Mouse (Mus musculus) CH12.LX (cell line): Measurements from ENCODE around the gene Dtx1. TPM values are rescaled to one million over a fixed set of nuclear protein-coding genes. Genes with fewer than 3 reads are reported as not detected.

ENCODE experiments used
- DNase-seq: peaks from one replicate; pipeline ENCODE4 v3.0.0-alpha.2; 2013; ENCODE audit errors: extremely low read depth
- H3K27ac ChIP-seq: 2 replicates; pipeline ENCODE4 v1.5.1; 2012; ENCODE audit warnings: low read depth, mild to moderate bottlenecking, control low read depth, moderate library complexity; ENCODE audit not compliant: insufficient read depth
- H3K27me3 ChIP-seq: replicated peaks from 2 replicates; pipeline ENCODE3; 2012; ENCODE audit warnings: inconsistent platforms
- H3K36me3 ChIP-seq, 2 experiments: replicated peaks in 1 of 2; 2 replicates each; pipeline versions ENCODE3 to v1.6.1; 2012; ENCODE audit warnings: inconsistent platforms in 1 of 2, low read length in 1 of 2, mild to moderate bottlenecking in 1 of 2, mixed read lengths in 1 of 2, moderate library complexity in 1 of 2; ENCODE audit not compliant: control insufficient read depth in 1 of 2, insufficient read depth in 1 of 2
- H3K4me1 ChIP-seq, 2 experiments: 2 replicates each; pipeline ENCODE4 v1.6.1; 2012; ENCODE audit warnings: inconsistent platforms in 1 of 2, moderate library complexity in 1 of 2; ENCODE audit not compliant: insufficient read depth in 2 of 2, control insufficient read depth in 1 of 2
- H3K4me2 ChIP-seq: 2 replicates; pipeline ENCODE4 v1.6.1; 2012; ENCODE audit warnings: low read depth, mild to moderate bottlenecking, control low read depth; ENCODE audit not compliant: poor library complexity, insufficient read depth, severe bottlenecking
- H3K4me3 ChIP-seq, 3 experiments: fragments of 150-350 bp in 1 of 3; sonication (generic) in 1 of 3; replicated peaks in 1 of 3; 2 replicates each; pipeline versions ENCODE3 to v1.5.1; 2011 to 2012; ENCODE audit warnings: low read depth in 2 of 3, low read length in 2 of 3, mild to moderate bottlenecking in 2 of 3, moderate library complexity in 2 of 3, control low read depth in 1 of 3, improper control_type of control experiment in 1 of 3, inconsistent platforms in 1 of 3, mixed read lengths in 1 of 3; ENCODE audit not compliant: poor library complexity in 1 of 3
- H3K79me2 ChIP-seq: replicated peaks from 2 replicates; pipeline ENCODE4 v1.6.1; 2012; ENCODE audit warnings: mild to moderate bottlenecking, moderate library complexity; ENCODE audit not compliant: control insufficient read depth, poor library complexity, insufficient read depth, severe bottlenecking; ENCODE audit errors: extremely low read depth
- H3K9ac ChIP-seq: 2 replicates; pipeline ENCODE4 v1.6.1; 2012; ENCODE audit warnings: low read depth, mild to moderate bottlenecking, control low read depth, moderate library complexity; ENCODE audit not compliant: insufficient read depth
- H3K9me3 ChIP-seq: replicated peaks from 2 replicates; pipeline ENCODE3; 2012; ENCODE audit warnings: low read length, inconsistent platforms, mixed read lengths
- BHLHE40 ChIP-seq: IDR thresholded peaks from 2 replicates; pipeline ENCODE4 v1.6.1; 2011; ENCODE audit warnings: mild to moderate bottlenecking, low read depth, low read length, improper control_type of control experiment
- CHD2 ChIP-seq: IDR thresholded peaks from 2 replicates; pipeline ENCODE4 v1.6.1; 2011; ENCODE audit warnings: low read length, improper control_type of control experiment
- CTCF ChIP-seq, 2 experiments: IDR thresholded peaks in 1 of 2; conservative IDR thresholded peaks in 1 of 2; 2 replicates each; pipeline ENCODE4 v1.5.1; 2011 to 2012; ENCODE audit warnings: low read depth in 2 of 2, low read length in 2 of 2, improper control_type of control experiment in 1 of 2, inconsistent platforms in 1 of 2, mild to moderate bottlenecking in 1 of 2, moderate library complexity in 1 of 2
- JUN ChIP-seq: IDR thresholded peaks from 2 replicates; pipeline ENCODE4 v1.6.1; 2011; ENCODE audit warnings: low read depth, mild to moderate bottlenecking, low read length, improper control_type of control experiment, moderate library complexity; ENCODE audit not compliant: insufficient read depth
- MAX ChIP-seq: IDR thresholded peaks from 2 replicates; pipeline ENCODE4 v1.6.1; 2011; ENCODE audit warnings: low read length, improper control_type of control experiment
- PAX5 ChIP-seq: IDR thresholded peaks from 2 replicates; pipeline ENCODE4 v1.6.1; 2012; ENCODE audit warnings: low read length, inconsistent platforms, mixed read lengths
- RAD21 ChIP-seq: IDR thresholded peaks from 2 replicates; pipeline ENCODE4 v1.6.1; 2011; ENCODE audit warnings: low read depth, mild to moderate bottlenecking, low read length, improper control_type of control experiment, moderate library complexity
- SMC3 ChIP-seq: IDR thresholded peaks from 2 replicates; pipeline ENCODE4 v1.6.1; 2011; ENCODE audit warnings: low read depth, low read length, improper control_type of control experiment
- ZC3H11A ChIP-seq: IDR thresholded peaks from 2 replicates; pipeline ENCODE4 v1.6.1; 2012; ENCODE audit warnings: low read depth, mild to moderate bottlenecking, inconsistent platforms, low read length, improper control_type of control experiment
- dilution Hi-C: fragments of 300-500 bp; cut with MboI; formaldehyde crosslinking; loops from 2 replicates; pipeline ENCODE4 v1.14.3; 2020; ENCODE audit warnings: low sequenced_read_pairs; ENCODE audit not compliant: extremely low pct_unique_long_range_greater_than_20kb, extremely low pct_ligation_motif_present
- in situ Hi-C: fragments of 300-500 bp; cut with MboI; formaldehyde crosslinking; loops from 3 replicates; pipeline ENCODE4 v1.14.3; 2019; ENCODE audit warnings: low sequenced_read_pairs, low pct_ligation_motif_present, low pct_unique_long_range_greater_than_20kb, mixed read lengths
- polyA plus RNA-seq: library from polyadenylated mRNA; unstranded; fragments of >175 nt; gene quantifications from 2 replicates; pipeline ENCODE4 v1.2.1, GENCODE M21; 2012; ENCODE audit warnings: low read depth; ENCODE audit not compliant: insufficient read length
- total RNA-seq, 2 experiments: library from RNA; depleted of rRNA; stranded (reverse); fragments of 300-350 nt in 1 of 2; fragments of >200 nt in 1 of 2; gene quantifications; 2 replicates each; pipeline ENCODE4 v1.2.3; 2012 to 2014

Gene Dtx1
- total and polyA plus RNA-seq, 3 experiments, result 0.98 to 3.9 (median 2.1) TPM

DNA sequence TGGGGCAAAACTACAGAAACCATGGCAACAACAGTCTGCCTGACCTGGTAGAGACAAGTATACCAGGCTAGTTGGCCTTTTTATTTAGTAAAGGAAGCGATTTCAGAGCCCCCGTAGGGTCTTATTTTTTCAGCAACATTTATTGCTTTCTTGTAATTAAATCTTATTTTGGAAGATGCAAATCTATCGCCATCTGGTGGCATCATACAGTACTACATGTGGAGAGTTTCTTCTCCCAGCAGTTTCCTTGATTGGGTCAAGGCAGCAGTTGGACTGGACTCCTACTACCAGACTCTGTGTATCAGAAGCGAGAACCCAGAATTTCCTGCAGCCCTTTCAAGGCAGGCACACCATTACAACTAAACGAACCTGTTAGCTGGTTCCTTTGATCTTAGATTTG lies 34.7 kb upstream of the Dtx1 start:
- Histone ChIP-seq H3K4me1 (0 out of 4 replicates have a peak, but pooled peaks cover 0 to 3% of the 10 kb centered on the region in 2 experiments), H3K36me3 (no peaks in the 10 kb centered on the region), H3K4me2 (no peak overlapping the region), H3K4me3 (no peak overlapping the region), H3K27me3 (peaks cover 39% of the 10 kb centered on the region), H3K9ac (no peak overlapping the region), H3K27ac (no peak overlapping the region), H3K9me3 (peaks cover 4% of the 10 kb centered on the region), H3K79me2 (no peaks in the 10 kb centered on the region)
- dilution Hi-C loops (no loop called here), in situ Hi-C loops (no loop called here)
- peak; percentile 40 for DNase-seq
- peak; percentile 69 for TF ChIP-seq RAD21
- TF ChIP-seq ZC3H11A, result no peak
- no peak for TF ChIP-seq MAX
- no peak for TF ChIP-seq PAX5
- peak; percentile 76 to 92 for TF ChIP-seq CTCF (conservative IDR thresholded peaks at IDR 0.05 in 1 of 2, IDR thresholded peaks at IDR 0.05 in 1 of 2; ENCODE audit: low read depth in 2 of 2, low read length in 2 of 2)
- TF ChIP-seq JUN, result no peak
- TF ChIP-seq SMC3, result peak; percentile 66

DNA sequence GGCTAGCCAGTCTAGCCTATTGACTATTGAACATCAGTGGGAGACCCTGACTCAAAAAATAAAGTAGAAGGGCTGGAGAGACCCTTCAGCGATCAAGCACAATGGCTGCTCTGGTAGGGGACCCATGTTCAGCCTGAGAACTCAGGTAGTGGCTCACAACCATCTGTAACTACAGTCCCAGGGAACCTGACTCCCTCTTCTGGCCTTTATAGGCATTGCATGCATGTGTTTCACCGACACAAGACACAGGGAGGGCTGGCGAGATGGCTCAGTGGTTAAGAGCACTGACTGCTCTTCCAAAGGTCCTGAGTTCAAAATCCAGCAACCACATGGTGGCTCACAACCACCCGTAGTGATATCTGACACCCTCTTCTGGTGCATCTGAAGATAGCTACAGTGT lies 30.4 kb upstream of the Dtx1 start:
- Histone ChIP-seq H3K79me2 (no peaks in the 10 kb centered on the region), H3K9ac (no peak overlapping the region), H3K4me3 (no peak overlapping the region), H3K27me3 (peaks cover 31% of the 10 kb centered on the region)
- TF ChIP-seq RAD21, result peak; percentile 53
- peak; percentile 69 to 71; a peak in 3 of 4 replicates for TF ChIP-seq CTCF (conservative IDR thresholded peaks at IDR 0.05 in 1 of 2, IDR thresholded peaks at IDR 0.05 in 1 of 2; ENCODE audit: low read depth in 2 of 2, low read length in 2 of 2)
- TF ChIP-seq SMC3, result peak; percentile 58
- no peak for TF ChIP-seq CHD2
- TF ChIP-seq, all 38 proteins: peak for 3
- DNase-seq, result peak; percentile 67
- in situ Hi-C loops (no loop called here), dilution Hi-C loops (no loop called here)
- no peaks in the 10 kb centered on the region for H3K4me1 ChIP-seq
- no peak overlapping the region for H3K4me2 ChIP-seq
- H3K9me3 ChIP-seq, result peaks cover 4% of the 10 kb centered on the region
- H3K36me3 ChIP-seq, result no peaks in the 10 kb centered on the region
- no peak overlapping the region for H3K27ac ChIP-seq

DNA sequence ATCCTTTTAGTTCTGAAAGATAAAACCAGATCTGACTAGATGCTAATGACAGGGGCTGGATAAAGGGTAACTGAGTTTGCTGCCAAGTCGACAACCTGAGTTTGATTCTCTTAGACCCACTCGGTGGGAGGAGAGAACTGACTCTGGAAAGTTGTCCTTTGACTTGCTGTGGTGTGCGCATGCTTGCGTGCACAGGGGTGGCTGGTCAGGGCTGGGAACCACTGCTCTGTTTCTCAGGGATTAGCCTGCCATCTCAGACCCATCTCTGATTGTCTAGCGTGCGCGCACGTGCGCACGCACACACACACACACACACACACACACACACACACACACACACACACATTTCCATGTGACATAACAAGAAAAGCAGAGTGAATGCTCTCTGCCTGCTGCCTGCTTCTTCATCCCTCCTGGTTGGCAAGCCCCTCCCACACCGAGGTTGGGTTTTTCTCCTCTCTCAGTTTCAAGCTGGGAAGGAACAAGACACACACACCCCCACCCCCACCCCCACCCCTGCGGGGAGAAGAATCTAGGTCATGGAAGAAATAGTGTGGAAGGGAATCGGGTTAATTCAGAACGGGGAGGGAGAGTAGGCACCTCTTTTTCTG lies 22.8 kb upstream of the Dtx1 start:
- Histone ChIP-seq H3K9ac (no peak overlapping the region), H3K4me1 (no peaks in the 10 kb centered on the region), H3K9me3 (no peaks in the 10 kb centered on the region), H3K27ac (no peak overlapping the region), H3K36me3 (no peaks in the 10 kb centered on the region), H3K79me2 (no peaks in the 10 kb centered on the region), H3K4me2 (no peak overlapping the region), H3K27me3 (peaks cover 42% of the 10 kb centered on the region), H3K4me3 (no peak overlapping the region)
- in situ Hi-C loops (no loop called here), dilution Hi-C loops (no loop called here)
- TF ChIP-seq BHLHE40, result 0 out of 2 replicates have a peak, but pooled peaks have one; percentile 32
- TF ChIP-seq SMC3, result no peak
- no peak for DNase-seq
